Mouse (Mus musculus) heart, postnatal 0 days (tissue): ENCODE measurements at regions not wholly inside any gene's neighbourhood (a gene's known extent, or its start where the extent isn't known, plus 50 kb on each side); places are given as distances from the start of the nearest gene placed in this dataset.

Experiments
- ATAC-seq: fragments of 200-750 bp; cut with Nextera tagmentation; 2 replicates; pipeline ENCODE4 v1.8.0; 2017; ENCODE audit warnings: low read depth, moderate number of reproducible peaks, moderate library complexity; ENCODE audit not compliant: insufficient read depth
- DNase-seq: peaks from one replicate; pipeline ENCODE4 v3.0.0-alpha.2; 2016; ENCODE audit warnings: low spot score
- H3K27ac ChIP-seq: fragments of 300-500 bp; sonication (generic); 2 replicates; pipeline ENCODE4 v1.5.1; 2014; ENCODE audit warnings: low read depth, mild to moderate bottlenecking
- H3K27me3 ChIP-seq: fragments of 300-500 bp; sonication (generic); 2 replicates; pipeline ENCODE4 v1.6.1; 2014; ENCODE audit warnings: low read length, mixed read lengths; ENCODE audit not compliant: control insufficient read depth, insufficient read depth
- H3K36me3 ChIP-seq: fragments of 300-500 bp; sonication (generic); replicated peaks from 2 replicates; pipeline ENCODE4 v1.6.1; 2014; ENCODE audit warnings: low read length, mixed read lengths; ENCODE audit not compliant: control insufficient read depth, insufficient read depth
- H3K4me1 ChIP-seq: fragments of 300-500 bp; sonication (generic); 2 replicates; pipeline ENCODE4 v1.6.1; 2014; ENCODE audit warnings: antibody characterized with exemption; ENCODE audit not compliant: control insufficient read depth, insufficient read depth
- H3K4me2 ChIP-seq: fragments of 300-500 bp; sonication (generic); 2 replicates; pipeline ENCODE4 v1.6.1; 2014; ENCODE audit warnings: low read depth, mild to moderate bottlenecking, low read length, moderate library complexity
- H3K4me3 ChIP-seq: fragments of 300-500 bp; sonication (generic); 2 replicates; pipeline ENCODE4 v1.5.1; 2014; ENCODE audit warnings: low read depth, low read length
- H3K9ac ChIP-seq: fragments of 300-500 bp; sonication (generic); replicated peaks from 2 replicates; pipeline ENCODE4 v1.6.1; 2014; ENCODE audit warnings: low read depth, low read length, mixed read lengths
- H3K9me3 ChIP-seq: fragments of 300-500 bp; sonication (generic); replicated peaks from 2 replicates; pipeline ENCODE4 v1.6.1; 2016; ENCODE audit warnings: low read length; ENCODE audit not compliant: control insufficient read depth
- CTCF ChIP-seq: IDR thresholded peaks from 2 replicates; pipeline ENCODE4 v1.5.1; 2016; ENCODE audit warnings: antibody characterized with exemption, control low read depth, low read depth
- EP300 ChIP-seq: IDR thresholded peaks from 2 replicates; pipeline ENCODE4 v1.6.1; 2016; ENCODE audit warnings: antibody characterized with exemption, low read depth
- WGBS: fragments of 180-500 bp; shearing (Covaris S2); extraction: QIAGEN DNeasy Blood & Tissue Kit; methylation state at CpG from one replicate; pipeline ENCODE4 v1.1.7; 2014; 5-methylcytosine and 5-hydroxymethylcytosine counted together

DNA sequence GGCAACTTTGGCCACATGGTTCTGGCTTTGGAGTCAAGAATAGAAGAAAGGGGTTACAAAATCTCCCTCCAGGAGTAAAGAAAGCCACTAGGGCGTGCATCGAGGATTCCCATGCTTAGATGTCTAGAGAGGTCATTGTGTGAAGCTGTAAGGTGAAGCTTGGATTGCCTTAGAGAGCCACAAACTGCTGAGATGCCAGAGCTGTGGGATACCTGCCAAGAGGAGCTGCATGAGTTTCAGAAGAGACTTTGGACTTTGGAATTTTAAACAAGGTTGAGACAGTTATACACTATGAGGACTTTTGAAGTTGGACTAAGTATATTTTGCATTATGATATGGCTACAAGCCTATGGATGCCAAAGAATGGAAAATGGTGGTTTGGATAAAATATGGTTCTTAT is 325.4 kb upstream of the Rag2 start:
- TF ChIP-seq EP300 (no peak), CTCF (no peak)
- whole genome bisulfite sequencing = 68% methylated on average over 2 of the region's 2 CpGs
- DNase-seq (no peak), ATAC-seq (no peak)
- H3K27ac ChIP-seq = no peak overlapping the region
- no peak overlapping the region for H3K4me2 ChIP-seq
- no peaks in the 10 kb centered on the region for H3K27me3 ChIP-seq
- no peaks in the 10 kb centered on the region for H3K4me1 ChIP-seq
- no peaks in the 10 kb centered on the region for H3K9me3 ChIP-seq
- no peak overlapping the region for H3K9ac ChIP-seq
- H3K36me3 ChIP-seq = no peaks in the 10 kb centered on the region
- no peak overlapping the region for H3K4me3 ChIP-seq

DNA sequence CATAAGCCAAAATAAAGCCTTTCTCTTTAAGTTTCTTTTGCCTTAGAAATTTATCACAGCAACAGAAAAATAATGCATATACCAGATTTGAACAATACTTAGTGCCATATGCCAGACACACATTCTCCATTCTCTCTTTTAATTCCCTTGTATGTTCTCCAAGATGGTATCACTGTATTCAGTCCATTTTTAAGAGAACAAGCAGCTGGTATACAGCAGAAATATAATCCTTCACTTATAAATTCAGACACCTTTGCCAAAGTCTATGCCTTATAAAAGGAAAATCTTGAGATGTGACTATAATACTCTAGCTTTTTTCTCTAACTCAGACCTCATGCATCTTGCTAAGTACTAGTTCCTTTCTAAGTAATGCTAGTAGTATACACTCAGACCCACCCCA is 324.4 kb upstream of the Rag2 start:
- no peaks in the 10 kb centered on the region for H3K9me3 ChIP-seq
- no peak overlapping the region for H3K27ac ChIP-seq
- no peaks in the 10 kb centered on the region for H3K4me1 ChIP-seq
- no peak for ATAC-seq
- DNase-seq = no peak
- no peaks in the 10 kb centered on the region for H3K36me3 ChIP-seq
- H3K4me3 ChIP-seq = no peak overlapping the region
- TF ChIP-seq CTCF = no peak
- TF ChIP-seq EP300 = no peak
- no peak overlapping the region for H3K4me2 ChIP-seq
- no peaks in the 10 kb centered on the region for H3K27me3 ChIP-seq
- H3K9ac ChIP-seq = no peak overlapping the region

DNA sequence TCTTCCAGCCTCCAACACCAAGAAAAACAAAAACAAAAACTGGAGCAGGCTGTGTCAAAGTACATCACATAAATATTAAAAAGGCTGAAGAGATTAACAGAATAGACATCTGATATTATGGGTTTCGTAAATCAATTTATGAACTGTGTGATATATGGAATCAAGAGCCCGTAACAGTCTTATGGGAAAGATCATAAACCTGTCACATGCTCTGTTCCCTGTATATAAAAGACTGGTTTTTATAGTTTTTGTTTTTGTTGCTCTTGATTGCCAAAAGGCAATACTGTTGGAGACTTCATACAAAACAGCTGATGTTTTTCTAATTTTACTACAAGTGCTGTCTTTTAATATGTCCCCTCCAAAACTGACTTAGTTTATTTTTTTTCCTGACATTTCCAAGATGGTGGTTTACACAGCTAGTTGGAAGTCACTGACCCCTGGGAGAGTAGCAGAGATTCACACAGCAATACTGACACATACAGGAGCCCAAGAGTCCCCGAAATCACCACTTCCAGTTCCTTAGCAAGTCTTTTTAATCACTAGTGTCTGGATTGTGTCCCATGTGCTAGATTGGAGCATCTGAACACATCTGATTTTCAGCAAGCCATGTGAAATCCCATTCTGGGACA is 303.1 kb upstream of the Rag2 start:
- no peak for TF ChIP-seq EP300
- no peak for TF ChIP-seq CTCF
- Histone ChIP-seq H3K36me3 (no peaks in the 10 kb centered on the region), H3K4me1 (no peaks in the 10 kb centered on the region), H3K4me3 (no peak overlapping the region), H3K9me3 (no peaks in the 10 kb centered on the region), H3K4me2 (no peak overlapping the region), H3K27me3 (no peaks in the 10 kb centered on the region), H3K27ac (no peak overlapping the region), H3K9ac (no peak overlapping the region)
- ATAC-seq (no peak), DNase-seq (no peak)
- 87% methylated on average over 3 of the region's 3 CpGs for WGBS

DNA sequence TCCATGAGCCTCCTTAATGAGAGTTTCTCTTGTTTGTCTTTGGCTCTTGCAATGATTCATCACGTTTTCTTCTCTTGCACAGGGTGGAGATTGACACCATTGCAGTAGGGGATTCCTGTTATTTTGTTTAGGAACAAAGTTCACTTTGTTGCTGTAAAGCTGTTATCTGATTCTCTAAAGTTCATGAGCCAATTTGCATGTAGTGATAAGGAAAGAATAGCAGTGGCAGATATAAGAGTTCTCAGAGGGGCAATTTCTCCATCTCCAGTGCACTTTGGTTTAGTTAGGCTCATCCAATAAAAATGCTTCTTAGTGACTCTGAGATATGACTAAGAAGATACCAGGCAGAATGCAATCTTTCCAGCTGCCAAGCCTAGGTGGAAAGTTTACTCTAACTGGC is 267.8 kb upstream of the Rag2 start:
- no peaks in the 10 kb centered on the region for H3K27me3 ChIP-seq
- no peaks in the 10 kb centered on the region for H3K36me3 ChIP-seq
- H3K9ac ChIP-seq = no peak overlapping the region
- H3K9me3 ChIP-seq = no peaks in the 10 kb centered on the region
- DNase-seq (no peak), ATAC-seq (no peak)
- TF ChIP-seq EP300 (no peak), CTCF (no peak)
- H3K27ac ChIP-seq = no peak overlapping the region
- no peaks in the 10 kb centered on the region for H3K4me1 ChIP-seq
- no peak overlapping the region for H3K4me2 ChIP-seq
- WGBS = 18% methylated on average over 1 of the region's 1 CpGs
- H3K4me3 ChIP-seq = no peak overlapping the region

DNA sequence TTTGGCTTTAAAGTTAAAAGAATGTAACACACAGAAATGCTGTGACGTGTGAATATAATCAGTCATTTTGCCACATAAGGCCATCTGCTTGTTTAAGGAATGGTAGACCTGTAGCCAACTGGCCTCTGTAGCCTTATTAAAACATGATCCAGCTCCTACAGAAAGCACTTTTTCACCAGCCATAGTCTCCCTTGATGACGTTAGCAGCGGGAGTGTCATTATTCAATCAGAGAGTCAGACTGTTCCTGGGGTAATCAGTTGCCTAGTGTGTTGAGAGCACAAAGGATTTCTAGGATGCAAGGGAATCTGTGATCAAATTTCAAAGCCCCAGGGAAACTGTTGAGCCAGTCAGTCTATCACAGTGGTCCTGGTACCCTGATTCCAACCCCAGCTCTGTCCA is 260.3 kb upstream of the Rag2 start:
- H3K27ac ChIP-seq = no peak overlapping the region
- ATAC-seq (no peak), DNase-seq (no peak)
- no peaks in the 10 kb centered on the region for H3K9me3 ChIP-seq
- no peaks in the 10 kb centered on the region for H3K4me1 ChIP-seq
- H3K9ac ChIP-seq = no peak overlapping the region
- no peaks in the 10 kb centered on the region for H3K27me3 ChIP-seq
- WGBS = 48% methylated on average over 3 of the region's 3 CpGs
- no peaks in the 10 kb centered on the region for H3K36me3 ChIP-seq
- no peak overlapping the region for H3K4me2 ChIP-seq
- H3K4me3 ChIP-seq = no peak overlapping the region
- no peak for TF ChIP-seq EP300
- no peak for TF ChIP-seq CTCF

DNA sequence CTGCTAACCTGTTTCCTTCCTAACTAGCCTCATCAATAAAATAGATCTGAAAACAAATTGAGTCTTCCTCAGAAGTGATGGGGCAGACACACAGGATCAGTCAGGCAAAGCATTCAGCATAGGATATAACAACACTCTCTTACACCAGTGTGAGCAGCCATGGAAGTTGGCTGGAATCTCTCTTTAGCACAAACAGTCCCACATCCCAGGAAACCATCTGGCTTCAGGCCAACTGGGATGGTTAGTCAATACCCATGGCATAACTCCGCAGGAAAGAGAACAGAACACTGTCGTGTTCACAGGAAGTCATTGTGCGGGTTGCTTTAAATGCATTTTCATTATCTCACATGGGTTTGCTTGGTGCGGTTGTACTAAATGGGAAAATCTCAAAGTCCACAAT is 256.2 kb upstream of the Rag2 start:
- DNase-seq = no peak
- Histone ChIP-seq H3K9me3 (no peaks in the 10 kb centered on the region), H3K27me3 (no peaks in the 10 kb centered on the region), H3K4me2 (no peak overlapping the region), H3K4me1 (no peaks in the 10 kb centered on the region), H3K4me3 (no peak overlapping the region), H3K9ac (no peak overlapping the region), H3K36me3 (no peaks in the 10 kb centered on the region), H3K27ac (no peak overlapping the region)
- no peak for TF ChIP-seq EP300
- no peak for TF ChIP-seq CTCF
- 52% methylated on average over 4 of the region's 4 CpGs for WGBS
- ATAC-seq = no peak
